Mouse (Mus musculus) v-Abl transformed pro-B cells (cell line): ENCODE measurements at regions not wholly inside any gene's neighbourhood (a gene's known extent, or its start where the extent isn't known, plus 50 kb on each side); places are given as distances from the start of the nearest gene placed in this dataset.
"Not testable (repeated sequence)": the region's sequence is repeated elsewhere in the genome, so short reads cannot be mapped to it uniquely, and the experiment has no call there.

Experiments
- in situ Hi-C, 2 experiments: fragments of 400-800 bp; cut with MboI; formaldehyde crosslinking; loops; one replicate each; pipeline ENCODE4 v1.15.1; 2025; ENCODE audit not compliant: unreplicated experiment in 2 of 2

GRCm38 (mm10) chr6:102005627-102006026 is 567.3 kb downstream of the Cntn3 start:
- in situ Hi-C loops, result no loop called here

GRCm38 (mm10) chr6:101998181-101998580 is 574.7 kb downstream of the Cntn3 start:
- in situ Hi-C loops, result no loop called here

- in situ Hi-C loops, result no loop called here
Observed at GRCm38 (mm10) chr6:101997629-101998028, 575.3 kb downstream of the Cntn3 start.

- in situ Hi-C loops, result no loop called here
Observed at GRCm38 (mm10) chr6:101992815-101993214, 580.1 kb downstream of the Cntn3 start.

- in situ Hi-C loops, result no loop called here
Observed at GRCm38 (mm10) chr6:101981656-101982055, 591.2 kb downstream of the Cntn3 start.

DNA sequence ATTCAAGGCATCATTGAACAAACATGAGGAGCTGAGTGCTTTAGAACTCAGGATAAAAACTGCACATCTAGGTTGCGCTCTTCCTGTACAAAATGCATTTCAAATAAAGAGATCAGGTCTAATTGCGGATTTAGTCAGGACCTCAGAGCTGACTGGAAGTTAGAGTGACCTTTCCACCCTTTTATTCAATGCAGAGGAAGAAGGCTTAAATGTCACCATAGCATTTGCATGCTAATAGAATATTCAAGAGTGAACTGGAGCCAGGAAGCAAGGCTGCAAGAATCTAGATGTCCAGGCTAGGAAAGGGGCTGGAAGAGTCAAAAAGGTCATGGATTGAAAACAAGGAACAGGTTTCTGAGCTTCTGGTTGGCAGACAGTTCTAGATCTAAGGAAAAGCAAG is 593.7 kb downstream of the Cntn3 start:
- in situ Hi-C loops, result no loop called here

DNA sequence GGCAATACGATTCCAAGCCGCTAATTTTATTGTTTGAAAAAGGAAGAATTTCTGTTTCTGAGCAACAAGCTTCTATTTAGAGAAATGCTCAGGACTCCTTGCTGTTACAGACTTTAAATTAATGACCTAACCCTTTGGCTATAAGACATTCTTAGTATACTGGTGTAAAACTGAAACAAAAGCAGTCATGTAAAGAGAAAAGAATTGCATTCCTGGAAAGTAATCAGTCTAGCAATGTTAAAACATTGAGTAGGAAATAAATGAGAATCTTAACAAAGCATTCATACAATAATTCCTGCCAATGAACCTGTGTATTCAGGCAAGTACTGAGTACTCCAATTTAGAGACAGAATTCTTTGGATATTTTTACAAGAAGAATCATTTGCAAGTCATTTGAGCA is 587.2 kb upstream of the Pdzrn3 start:
- in situ Hi-C loops, result no loop called here

GRCm38 (mm10) chr6:101961476-101961875 is 583.8 kb upstream of the Pdzrn3 start:
- in situ Hi-C loops, result not testable (repeated sequence)

- in situ Hi-C loops, result no loop called here
Observed at GRCm38 (mm10) chr6:101949681-101950080, 572.0 kb upstream of the Pdzrn3 start.

DNA sequence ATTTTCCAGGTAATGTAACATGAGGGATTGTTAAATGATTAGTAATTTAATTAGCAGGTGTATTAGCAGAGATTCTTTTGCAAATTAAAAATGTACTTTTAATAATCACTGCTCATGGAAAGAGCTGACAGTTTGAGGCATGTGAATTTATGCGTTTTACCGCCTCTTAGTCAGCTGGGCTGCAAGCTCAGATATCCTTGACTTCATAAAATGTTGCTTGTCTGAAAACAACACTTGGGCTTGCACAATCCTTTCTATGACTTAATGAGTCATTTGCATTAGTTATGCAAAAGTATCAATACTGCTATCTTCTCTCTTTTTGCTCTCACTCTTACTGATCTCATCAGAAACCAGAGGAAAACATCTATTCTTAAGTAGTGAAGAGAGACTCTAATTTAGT is 571.3 kb upstream of the Pdzrn3 start:
- in situ Hi-C loops, result no loop called here

DNA sequence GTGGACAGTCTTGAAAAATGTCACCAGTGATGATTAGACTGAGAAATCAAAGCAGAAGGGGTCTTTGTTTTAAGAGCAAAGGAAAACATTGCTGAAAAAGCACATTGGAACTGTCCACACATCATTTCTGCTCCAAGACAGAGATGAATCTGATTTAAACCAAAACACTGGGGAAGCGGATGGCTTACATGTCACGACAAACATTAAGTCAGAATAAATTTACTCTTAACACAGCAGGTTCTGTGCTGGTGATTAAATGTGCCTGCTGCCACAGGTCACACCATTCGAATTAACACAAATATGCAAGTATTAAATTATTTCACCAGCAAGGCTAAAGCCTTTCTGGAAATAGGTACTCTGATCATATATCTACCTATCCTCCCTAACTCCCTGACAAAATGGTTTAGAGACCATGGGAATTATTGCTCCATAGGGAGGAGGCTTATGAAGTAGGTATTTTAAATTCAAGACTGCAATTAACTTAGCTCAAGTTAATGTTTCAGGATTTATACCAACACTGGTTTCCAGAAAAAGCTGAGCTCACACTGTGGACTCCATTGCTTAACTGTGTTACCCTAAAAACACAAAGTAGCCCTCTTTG is 562.7 kb upstream of the Pdzrn3 start:
- in situ Hi-C loops, result no loop called here

DNA sequence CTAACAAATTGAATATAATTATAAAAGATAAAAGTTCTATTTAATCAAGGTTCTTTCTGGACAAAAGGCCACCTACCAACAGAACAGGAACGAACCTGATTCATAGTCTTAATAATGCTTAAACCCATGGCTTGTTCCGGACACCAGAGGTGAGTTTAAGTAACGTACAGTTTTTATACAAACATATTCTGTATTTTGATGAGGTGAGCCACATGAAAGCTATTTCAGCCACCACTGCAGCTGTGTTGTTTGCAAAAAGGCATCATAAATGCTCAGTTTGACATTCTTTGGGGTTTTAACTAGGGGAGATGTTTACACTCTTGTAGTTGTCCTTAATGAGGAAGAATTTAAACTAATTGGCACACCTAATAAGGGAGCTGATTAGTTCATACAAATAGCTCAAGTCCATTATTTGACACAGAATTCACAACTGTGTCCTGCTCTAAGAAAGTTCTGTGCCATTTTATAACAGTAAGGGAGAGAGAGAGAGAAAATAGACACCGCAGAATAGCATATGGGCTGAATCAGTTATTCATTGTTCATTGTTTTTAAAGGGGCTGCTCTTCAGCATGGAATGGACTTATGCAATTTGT is 560.8 kb upstream of the Pdzrn3 start:
- in situ Hi-C loops, result no loop called here

DNA sequence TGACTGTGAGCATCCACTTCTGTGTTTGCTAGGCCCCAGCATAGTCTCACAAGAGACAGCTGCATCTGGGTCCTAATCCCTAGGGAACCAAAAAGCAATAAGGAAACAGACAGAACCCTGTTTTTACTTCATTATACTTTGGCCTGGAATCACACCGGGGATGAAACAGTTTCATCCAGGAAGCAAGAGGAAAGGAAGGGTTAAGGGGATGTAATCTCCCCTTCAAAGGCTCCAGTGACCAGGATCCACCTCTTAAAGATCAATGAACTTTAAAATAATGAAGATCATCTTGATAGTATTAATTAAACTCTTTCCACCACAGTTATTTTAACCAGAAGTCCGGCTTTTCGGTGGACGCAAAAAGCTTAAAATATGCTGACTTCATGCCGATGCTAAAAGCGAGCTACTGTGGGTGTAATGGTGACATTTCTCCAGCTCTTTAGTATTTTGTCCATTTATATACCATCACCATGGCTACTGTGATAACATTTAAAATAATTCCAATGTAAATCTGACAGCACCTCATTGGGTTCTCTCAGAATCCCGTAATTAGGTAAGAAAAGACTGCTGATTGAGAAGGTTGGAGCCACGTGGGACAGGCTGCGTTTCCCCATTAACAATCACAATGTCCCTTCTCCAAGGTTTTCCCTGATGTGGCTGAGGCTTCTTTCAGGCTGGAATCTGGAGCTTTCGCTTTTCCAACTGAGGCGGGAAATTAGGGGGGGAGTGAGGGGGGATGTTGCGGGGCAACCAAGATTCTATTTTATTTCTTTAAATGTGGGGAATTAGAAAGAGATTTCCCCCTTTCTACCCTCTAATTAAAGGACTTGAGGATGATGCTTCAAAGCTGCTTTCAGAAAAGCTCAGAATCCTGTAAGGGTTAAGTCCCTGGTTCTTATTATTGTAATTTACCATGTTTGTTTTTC is 560.0 kb upstream of the Pdzrn3 start:
- in situ Hi-C loops, result no loop called here

DNA sequence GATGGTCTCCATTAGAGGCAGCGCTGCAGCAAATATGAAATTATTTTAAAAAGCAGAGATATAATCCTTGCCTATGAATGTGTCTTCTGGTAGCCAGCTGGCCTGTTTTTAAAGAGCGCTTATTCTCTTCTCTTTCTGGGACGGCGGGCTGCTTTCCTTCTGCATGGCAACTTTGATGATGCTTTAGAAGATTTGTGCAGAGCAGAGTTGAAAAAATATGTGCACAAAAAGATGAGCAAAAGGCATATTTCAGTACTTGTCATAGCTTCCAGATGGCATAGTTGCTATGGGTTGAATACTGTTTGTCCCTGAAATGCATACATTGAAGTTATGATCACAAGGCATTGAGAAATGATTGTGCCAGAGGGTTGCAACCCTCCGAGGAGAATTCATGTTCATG is 554.1 kb upstream of the Pdzrn3 start:
- in situ Hi-C loops, result no loop called here

- in situ Hi-C loops, result no loop called here
Observed at GRCm38 (mm10) chr6:101921686-101922085, 544.0 kb upstream of the Pdzrn3 start.

DNA sequence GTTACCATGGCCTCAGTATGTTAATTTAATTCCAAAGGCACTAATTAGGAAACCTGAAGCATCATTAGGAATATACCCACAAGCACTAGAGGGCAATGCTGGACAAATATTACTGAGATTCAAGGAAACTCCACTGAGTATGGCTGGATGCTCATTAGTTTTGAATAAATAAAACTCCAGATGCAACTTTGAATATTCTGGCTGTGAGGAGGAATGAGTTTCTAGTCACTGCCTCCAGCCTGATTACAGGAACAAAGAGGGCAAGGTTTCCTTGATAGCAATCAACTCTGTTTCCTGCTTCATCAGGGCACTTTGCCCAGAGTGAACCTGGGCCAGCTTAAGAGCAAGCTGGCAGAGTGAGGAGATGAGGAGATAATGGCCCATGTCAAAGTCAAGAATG is 543.5 kb upstream of the Pdzrn3 start:
- in situ Hi-C loops, result no loop called here

DNA sequence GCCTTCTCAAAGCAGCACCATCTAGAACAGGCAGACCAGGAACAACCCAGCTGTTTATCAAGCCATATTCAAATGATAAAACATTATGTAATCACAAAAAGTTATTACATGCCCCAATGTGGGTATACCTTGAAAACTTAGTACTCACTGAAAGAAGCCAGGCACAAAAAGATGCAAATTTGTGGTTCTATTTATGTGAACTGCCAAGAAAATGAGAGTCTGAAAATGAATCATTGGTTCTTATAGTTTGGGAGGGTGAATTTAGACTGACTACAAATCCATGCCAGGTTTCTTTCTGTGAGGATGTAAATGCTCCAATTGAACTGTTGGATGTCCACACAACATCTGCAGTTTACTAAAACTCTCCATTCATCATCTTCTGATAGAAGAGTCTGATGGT is 541.2 kb upstream of the Pdzrn3 start:
- in situ Hi-C loops, result no loop called here

GRCm38 (mm10) chr6:101905029-101905342 is 527.3 kb upstream of the Pdzrn3 start:
- in situ Hi-C loops, result no loop called here

DNA sequence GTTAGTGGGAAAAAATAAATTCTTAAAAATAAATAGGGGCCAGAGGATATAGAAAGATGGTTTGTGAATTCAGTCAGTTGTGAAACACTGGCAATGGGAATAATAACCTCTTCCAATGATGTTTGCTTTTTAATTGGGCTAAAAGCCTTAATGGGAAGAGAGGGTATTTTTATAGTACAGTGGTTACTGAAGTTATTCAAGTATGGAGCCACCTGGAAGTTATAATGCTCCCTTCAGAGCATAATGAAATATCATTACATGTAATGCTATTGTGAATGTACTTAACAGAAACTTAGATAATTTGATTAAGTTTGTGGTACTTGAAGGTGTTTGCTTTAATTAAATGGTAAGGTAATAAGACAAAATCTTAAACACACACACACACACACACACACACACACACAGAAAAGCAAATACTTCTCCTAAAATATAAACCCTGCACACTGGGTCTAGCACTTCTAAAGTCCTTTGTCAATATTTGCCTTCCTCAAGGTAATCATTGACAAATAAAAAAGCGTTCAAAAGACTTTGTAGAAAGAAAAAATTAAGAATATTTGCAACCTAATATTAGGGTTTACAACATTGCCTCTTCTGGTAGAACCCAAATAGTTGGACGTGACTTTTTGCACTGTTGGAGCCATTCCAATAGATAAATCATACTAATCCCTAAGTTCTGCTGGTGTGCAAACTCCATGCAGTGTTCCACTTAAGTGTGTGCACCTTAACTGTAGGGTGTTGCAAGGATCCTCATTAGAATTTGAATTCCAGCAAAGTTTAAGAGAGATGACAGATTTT is 526.7 kb upstream of the Pdzrn3 start:
- in situ Hi-C loops, result no loop called here

- in situ Hi-C loops, result no loop called here
Observed at GRCm38 (mm10) chr6:101902276-101902675, 524.6 kb upstream of the Pdzrn3 start.

- in situ Hi-C loops, result no loop called here
Observed at GRCm38 (mm10) chr6:101898544-101898943, 520.8 kb upstream of the Pdzrn3 start.
